Mouse (Mus musculus): ENCODE measurements around the gene Anapc15. TPM values are rescaled to one million over a fixed set of nuclear protein-coding genes. Genes with fewer than 3 reads are reported as not detected.
A peak's percentile ranks its signal among the peaks of the same experiment; 100 is the strongest.

Anapc15 gene
- polyA plus RNA-seq (2014; fragmentation: Nextera tagmentation; extraction: Ambion mirVana), result 72.0 and 74.3 TPM in 2 replicates

- H3K9ac ChIP-seq (replicated peaks; ENCODE audit: low read depth, low read length), result no peak within 1 kb of the TSS
- H3K36me3 ChIP-seq (ENCODE audit: control insufficient read depth, insufficient read depth, low read length), result no peaks in the 10 kb centered on the region
- H3K4me1 ChIP-seq (ENCODE audit: control insufficient read depth, insufficient read depth, low read length), result no peaks in the 10 kb centered on the region
- H3K4me3 ChIP-seq (ENCODE audit: low read depth, low read length), result no peak within 1 kb of the TSS
- no peak within 1 kb of the TSS for H3K27ac ChIP-seq (ENCODE audit: low read length)
- WGBS, result 78% methylated on average over 3 of the region's 3 CpGs
- ATAC-seq (ENCODE audit: insufficient number of reproducible peaks, insufficient read depth, low FRiP score, low read depth), result no peak
- no peaks in the 10 kb centered on the region for H3K27me3 ChIP-seq (ENCODE audit: control insufficient read depth, insufficient read depth, low read length)
- no peak within 1 kb of the TSS for H3K4me2 ChIP-seq (replicated peaks; ENCODE audit: low read depth, low read length)
- no peaks in the 10 kb centered on the region for H3K9me3 ChIP-seq (ENCODE audit: control insufficient read depth, low read depth, low read length)
Observed at GRCm38 (mm10) chr7:101863415-101863814, at the start of gene Anapc15. TSS of gene Anapc15 (plus strand) at chr7:101863715.

GRCm38 (mm10) chr7:101817861-101818401 is 45.6 kb upstream of the Anapc15 start, which contains the start of gene Phox2a:
TSS of gene Phox2a (plus strand) at chr7:101818313.
- 0 out of 2 replicates have a peak, but pooled peaks have one; percentile 11 for ATAC-seq (ENCODE audit: insufficient number of reproducible peaks, insufficient read depth, low FRiP score, low read depth)
- 2% methylated on average over 44 of the region's 45 CpGs for WGBS
- Histone ChIP-seq H3K4me3 (ENCODE audit: low read depth, low read length) (peak within 1 kb of the TSS; percentile 29), H3K36me3 (ENCODE audit: control insufficient read depth, insufficient read depth, low read length) (no peaks in the 10 kb centered on the region), H3K9me3 (ENCODE audit: control insufficient read depth, low read depth, low read length) (no peaks in the 10 kb centered on the region), H3K4me1 (ENCODE audit: control insufficient read depth, insufficient read depth, low read length) (peaks cover 11% of the 10 kb centered on the region; the same call in 1 of the 2 replicates), H3K27ac (ENCODE audit: low read length) (no peak within 1 kb of the TSS), H3K27me3 (ENCODE audit: control insufficient read depth, insufficient read depth, low read length) (peaks cover 47% of the 10 kb centered on the region), H3K9ac (replicated peaks; ENCODE audit: low read depth, low read length) (no peak within 1 kb of the TSS), H3K4me2 (replicated peaks; ENCODE audit: low read depth, low read length) (peak within 1 kb of the TSS; percentile 40)

DNA sequence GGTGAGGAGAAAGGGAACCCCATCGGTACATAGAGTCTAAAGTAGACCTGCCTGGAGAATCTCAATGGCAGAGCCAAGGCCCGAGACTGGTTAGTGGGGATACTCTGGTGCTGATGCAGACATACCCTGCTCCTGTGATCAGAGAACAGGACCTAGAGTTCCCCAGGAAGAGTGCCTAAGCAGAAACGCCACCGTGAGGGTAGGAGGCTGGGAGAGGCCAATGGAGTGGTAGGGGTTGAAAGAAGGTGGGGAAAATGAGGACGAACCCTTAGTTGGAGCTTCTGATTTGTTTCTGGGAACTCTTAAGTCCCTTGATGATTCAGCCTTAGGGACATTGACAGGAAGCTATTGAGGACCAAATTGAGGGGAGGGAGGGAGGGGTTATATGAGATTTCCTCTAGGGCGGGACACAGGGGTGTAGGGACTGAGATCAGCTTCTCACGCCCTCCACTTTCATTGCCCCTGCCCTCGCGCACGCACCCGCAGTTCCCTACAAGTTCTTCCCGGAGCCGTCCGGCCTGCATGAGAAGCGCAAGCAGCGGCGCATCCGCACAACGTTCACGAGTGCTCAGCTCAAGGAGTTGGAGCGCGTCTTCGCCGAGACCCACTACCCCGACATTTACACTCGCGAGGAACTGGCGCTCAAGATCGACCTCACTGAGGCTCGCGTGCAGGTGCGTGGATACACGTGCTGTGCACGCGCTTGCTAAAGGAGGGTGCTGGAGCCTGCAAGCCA is 43.1 kb upstream of the Anapc15 start:
- no peaks in the 10 kb centered on the region for H3K9me3 ChIP-seq (ENCODE audit: control insufficient read depth, low read depth, low read length)
- WGBS, result 4% methylated on average over 35 of the region's 35 CpGs
- H3K4me2 ChIP-seq (replicated peaks; ENCODE audit: low read depth, low read length), result peak overlapping the region; percentile 91
- H3K4me3 ChIP-seq (ENCODE audit: low read depth, low read length), result peak overlapping the region; percentile 21
- ATAC-seq (ENCODE audit: insufficient number of reproducible peaks, insufficient read depth, low FRiP score, low read depth), result no peak
- no peak overlapping the region for H3K27ac ChIP-seq (ENCODE audit: low read length)
- peaks cover 13% of the 10 kb centered on the region for H3K36me3 ChIP-seq (ENCODE audit: control insufficient read depth, insufficient read depth, low read length)
- peaks cover 11% of the 10 kb centered on the region; the same call in 1 of the 2 replicates for H3K4me1 ChIP-seq (ENCODE audit: control insufficient read depth, insufficient read depth, low read length)
- peaks cover 47% of the 10 kb centered on the region for H3K27me3 ChIP-seq (ENCODE audit: control insufficient read depth, insufficient read depth, low read length)
- H3K9ac ChIP-seq (replicated peaks; ENCODE audit: low read depth, low read length), result no peak overlapping the region; the same call in 1 of the 2 replicates

DNA sequence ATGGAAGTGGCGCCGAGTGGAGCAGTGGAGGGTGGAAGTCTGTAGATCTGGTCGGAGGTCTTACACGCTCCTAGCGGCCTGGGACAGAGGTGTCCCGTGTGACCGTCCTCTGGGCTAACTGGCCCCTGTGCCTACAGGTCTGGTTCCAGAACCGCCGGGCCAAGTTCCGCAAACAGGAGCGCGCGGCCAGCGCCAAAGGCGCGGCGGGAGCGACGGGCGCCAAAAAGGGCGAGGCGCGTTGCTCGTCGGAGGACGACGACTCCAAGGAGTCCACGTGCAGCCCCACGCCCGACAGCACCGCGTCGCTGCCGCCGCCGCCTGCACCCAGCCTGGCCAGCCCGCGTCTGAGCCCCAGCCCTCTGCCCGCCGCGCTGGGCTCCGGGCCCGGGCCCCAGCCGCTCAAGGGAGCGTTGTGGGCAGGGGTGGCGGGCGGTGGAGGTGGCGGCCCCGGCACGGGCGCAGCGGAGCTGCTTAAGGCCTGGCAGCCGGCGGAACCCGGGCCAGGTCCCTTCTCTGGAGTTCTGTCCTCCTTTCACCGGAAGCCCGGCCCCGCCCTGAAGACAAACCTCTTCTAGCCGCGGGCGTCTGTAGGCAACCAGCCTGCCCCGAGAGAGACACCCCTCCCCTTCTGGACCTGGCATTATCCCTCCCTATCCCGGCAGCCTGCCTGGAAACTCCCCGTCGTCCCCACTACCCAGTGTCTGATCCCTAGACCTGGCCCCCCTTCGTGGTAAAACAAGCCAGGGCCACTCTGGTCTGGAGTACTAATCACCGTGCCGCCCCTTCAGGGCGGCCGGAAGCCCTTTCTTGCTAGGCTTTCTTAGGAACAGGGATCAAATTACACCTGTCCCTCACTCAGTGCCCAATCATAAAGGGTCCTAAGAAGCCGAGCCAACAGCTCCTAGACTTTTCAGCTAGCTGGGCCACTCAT is 41.7 kb upstream of the Anapc15 start:
- peak; percentile 88 for ATAC-seq (ENCODE audit: insufficient number of reproducible peaks, insufficient read depth, low FRiP score, low read depth)
- under 1% methylated on average over 64 of the region's 71 CpGs for WGBS
- Histone ChIP-seq H3K4me3 (ENCODE audit: low read depth, low read length) (peak overlapping the region; percentile 42), H3K27ac (ENCODE audit: low read length) (peak overlapping the region; percentile 69), H3K9ac (replicated peaks; ENCODE audit: low read depth, low read length) (peak overlapping the region; percentile 45; the same call in 1 of the 2 replicates), H3K4me1 (ENCODE audit: control insufficient read depth, insufficient read depth, low read length) (peaks cover 11% of the 10 kb centered on the region; the same call in 1 of the 2 replicates), H3K4me2 (replicated peaks; ENCODE audit: low read depth, low read length) (peak overlapping the region; percentile 91), H3K27me3 (ENCODE audit: control insufficient read depth, insufficient read depth, low read length) (peaks cover 46% of the 10 kb centered on the region), H3K9me3 (ENCODE audit: control insufficient read depth, low read depth, low read length) (no peaks in the 10 kb centered on the region), H3K36me3 (ENCODE audit: control insufficient read depth, insufficient read depth, low read length) (peaks cover 26% of the 10 kb centered on the region)

DNA sequence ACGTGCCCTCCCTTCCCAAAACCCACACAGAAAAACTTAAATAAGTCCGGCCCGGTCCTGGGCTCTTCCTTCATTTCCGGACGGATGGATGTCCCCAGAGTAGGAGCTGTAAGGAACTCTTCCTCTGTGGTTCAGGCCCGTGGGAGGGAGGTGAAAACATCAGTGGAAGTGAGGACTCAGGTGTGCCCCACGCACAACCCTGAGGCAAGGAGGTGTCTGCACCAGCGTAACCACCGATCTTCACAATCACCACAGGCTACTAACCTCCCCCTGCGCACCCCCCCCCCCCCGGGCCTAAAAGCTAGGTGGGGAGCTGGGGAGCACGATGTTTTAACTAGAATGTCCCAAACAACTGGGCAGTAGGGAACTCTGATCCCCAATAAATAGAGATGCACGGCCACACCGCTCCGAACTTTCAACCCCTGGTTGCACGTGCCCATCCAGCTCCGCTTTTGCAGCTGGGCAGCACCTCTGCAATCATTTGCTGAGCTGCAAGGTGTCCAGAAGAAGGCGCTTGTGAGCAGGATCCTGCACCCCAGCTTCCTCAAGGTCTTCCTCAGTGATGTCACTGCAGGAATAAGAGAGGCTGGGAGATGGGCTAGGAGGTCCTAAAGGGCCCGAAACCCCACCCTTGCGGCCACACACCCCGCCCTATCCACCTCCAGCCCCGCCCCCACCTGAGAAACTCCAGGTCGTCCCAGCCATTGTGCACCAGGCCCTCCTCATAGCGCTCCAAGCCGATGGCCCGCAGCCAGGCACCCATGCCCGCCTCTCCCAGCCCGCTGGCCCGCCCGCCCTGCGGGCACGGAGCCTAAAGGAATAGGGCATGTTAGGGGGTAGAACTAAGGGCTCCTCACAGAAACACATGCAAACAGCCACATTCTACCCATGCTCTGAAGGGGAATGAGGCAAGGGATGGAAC is 40.4 kb upstream of the Anapc15 start:
- Histone ChIP-seq H3K9ac (replicated peaks; ENCODE audit: low read depth, low read length) (no peak overlapping the region), H3K4me1 (ENCODE audit: control insufficient read depth, insufficient read depth, low read length) (peaks cover 8% of the 10 kb centered on the region; the same call in 1 of the 2 replicates), H3K27ac (ENCODE audit: low read length) (no peak overlapping the region), H3K27me3 (ENCODE audit: control insufficient read depth, insufficient read depth, low read length) (peaks cover 34% of the 10 kb centered on the region), H3K9me3 (ENCODE audit: control insufficient read depth, low read depth, low read length) (no peaks in the 10 kb centered on the region), H3K4me2 (replicated peaks; ENCODE audit: low read depth, low read length) (no peak overlapping the region), H3K36me3 (ENCODE audit: control insufficient read depth, insufficient read depth, low read length) (peaks cover 38% of the 10 kb centered on the region), H3K4me3 (ENCODE audit: low read depth, low read length) (no peak overlapping the region)
- WGBS, result 42% methylated on average over 32 of the region's 32 CpGs
- no peak for ATAC-seq (ENCODE audit: insufficient number of reproducible peaks, insufficient read depth, low FRiP score, low read depth)

DNA sequence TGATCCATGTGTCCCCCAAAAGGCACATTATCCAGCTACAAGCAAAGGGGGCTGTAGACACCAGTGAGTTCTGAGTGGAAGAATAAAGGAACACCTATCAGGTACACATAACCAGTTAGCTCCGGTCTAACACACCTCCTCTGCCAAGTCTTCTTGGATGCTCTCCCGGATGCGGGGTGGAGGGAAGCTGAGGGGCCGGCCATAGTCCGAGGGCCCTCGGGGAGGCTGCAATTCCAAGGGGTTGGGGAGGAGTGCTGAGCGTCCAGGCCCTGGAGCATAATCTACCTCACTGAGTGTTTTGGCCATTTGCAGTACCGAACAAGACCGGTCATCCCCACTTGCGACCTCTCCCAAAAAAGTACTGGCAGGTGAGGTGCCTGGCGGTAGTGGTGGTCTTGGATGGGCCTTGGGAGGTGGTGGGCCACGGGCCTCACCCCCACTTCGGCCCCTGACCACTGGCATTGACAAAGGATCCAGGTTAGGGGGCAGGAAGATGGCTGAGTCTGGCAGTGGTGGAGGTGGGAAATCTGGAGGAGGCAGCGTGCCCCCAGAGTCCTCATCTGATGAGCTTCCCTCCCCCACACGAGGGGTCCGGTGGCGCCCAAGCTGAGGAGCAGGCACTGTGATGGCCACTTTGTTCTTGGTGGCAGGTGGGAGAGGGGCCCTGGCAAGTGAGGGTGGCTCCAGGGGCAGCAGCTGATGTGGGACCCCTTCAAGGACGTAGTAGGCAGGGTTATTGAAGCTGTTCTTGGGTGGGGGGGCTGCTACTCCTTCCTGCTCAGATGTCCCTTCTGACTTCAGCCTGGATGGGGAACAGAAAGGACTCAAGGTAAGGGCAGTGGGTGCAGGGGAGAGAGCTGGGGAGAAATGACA is 39.5 kb upstream of the Anapc15 start:
- peaks cover 47% of the 10 kb centered on the region for H3K36me3 ChIP-seq (ENCODE audit: control insufficient read depth, insufficient read depth, low read length)

DNA sequence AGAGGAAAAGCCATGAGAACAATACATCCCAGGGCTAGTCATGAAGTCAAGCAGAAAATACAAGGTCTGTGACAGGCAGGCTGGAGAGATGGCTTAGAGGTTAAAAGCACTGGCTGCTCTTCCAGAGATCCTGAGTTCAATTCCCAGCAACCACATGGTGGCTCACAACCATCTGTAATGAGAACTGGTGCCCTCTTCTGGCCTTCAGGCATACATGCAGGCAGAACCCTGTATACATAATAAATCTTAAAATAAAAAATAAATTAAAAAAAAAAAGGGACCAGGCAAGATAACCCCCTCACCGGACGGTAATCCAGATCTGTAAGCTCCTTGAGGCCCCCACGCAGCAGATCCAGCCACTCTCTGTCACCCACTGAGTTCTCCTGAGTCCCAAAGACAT is 33.1 kb upstream of the Anapc15 start:
- H3K27ac ChIP-seq (ENCODE audit: low read length), result no peak overlapping the region
- H3K4me2 ChIP-seq (replicated peaks; ENCODE audit: low read depth, low read length), result no peak overlapping the region
- no peak overlapping the region for H3K4me3 ChIP-seq (ENCODE audit: low read depth, low read length)
- H3K4me1 ChIP-seq (ENCODE audit: control insufficient read depth, insufficient read depth, low read length), result peaks cover 15% of the 10 kb centered on the region
- no peak for ATAC-seq (ENCODE audit: insufficient number of reproducible peaks, insufficient read depth, low FRiP score, low read depth)
- no peaks in the 10 kb centered on the region for H3K9me3 ChIP-seq (ENCODE audit: control insufficient read depth, low read depth, low read length)
- WGBS, result 93% methylated on average over 3 of the region's 3 CpGs
- H3K27me3 ChIP-seq (ENCODE audit: control insufficient read depth, insufficient read depth, low read length), result no peaks in the 10 kb centered on the region
- H3K36me3 ChIP-seq (ENCODE audit: control insufficient read depth, insufficient read depth, low read length), result peaks cover 83% of the 10 kb centered on the region
- H3K9ac ChIP-seq (replicated peaks; ENCODE audit: low read depth, low read length), result no peak overlapping the region

More for the DNA sequence above, 39.5 kb upstream of the Anapc15 start:
- Histone ChIP-seq H3K9ac (replicated peaks; ENCODE audit: low read depth, low read length) (no peak overlapping the region), H3K4me1 (ENCODE audit: control insufficient read depth, insufficient read depth, low read length) (0 out of 2 replicates have a peak, but pooled peaks cover 4% of the 10 kb centered on the region), H3K4me3 (ENCODE audit: low read depth, low read length) (no peak overlapping the region), H3K4me2 (replicated peaks; ENCODE audit: low read depth, low read length) (no peak overlapping the region), H3K9me3 (ENCODE audit: control insufficient read depth, low read depth, low read length) (no peaks in the 10 kb centered on the region), H3K27ac (ENCODE audit: low read length) (no peak overlapping the region), H3K27me3 (ENCODE audit: control insufficient read depth, insufficient read depth, low read length) (peaks cover 25% of the 10 kb centered on the region)
- 84% methylated on average over 18 of the region's 18 CpGs for WGBS
- ATAC-seq (ENCODE audit: insufficient number of reproducible peaks, insufficient read depth, low FRiP score, low read depth), result no peak

All from stomach, embryonic 14.5 days (tissue).